Mouse (Mus musculus) left cerebral cortex, postnatal 36 days (tissue): ENCODE measurements around the gene Nphp4. TPM values are rescaled to one million over a fixed set of nuclear protein-coding genes. Genes with fewer than 3 reads are reported as not detected.

ENCODE experiments used
- total RNA-seq, 2 experiments: library from RNA; stranded (reverse); gene quantifications; 2 replicates each; pipeline ENCODE4 v1.2.3; 2021

Nphp4 gene
- total RNA-seq, 2 experiments from 2014 or later: 18.2 to 20.3 TPM

Other genes with a start within 250 kb of the Nphp4 start
- gene Gpr153, start 202.5 kb upstream of the Nphp4 start, total RNA-seq: 10 to 100 TPM; 28.0 to 31.2 TPM
- gene Hes3, start 185.0 kb upstream of the Nphp4 start, total RNA-seq: under 1 TPM in 1 of 2 experiments, not detected in 1; 0.35 TPM
- 10 to 100 TPM; 45.9 to 47.8 TPM for gene Icmt, start 179.5 kb upstream of the Nphp4 start, total RNA-seq
- gene Rnf207, start 157.7 kb upstream of the Nphp4 start, total RNA-seq: 10 to 100 TPM; 10.2 to 17.0 TPM
- gene Rpl22, start 151.0 kb upstream of the Nphp4 start, total RNA-seq: 100 to 1,000 TPM; 161 to 162 TPM
- 100 to 1,000 TPM; 162 to 195 TPM for gene Chd5, start 138.1 kb upstream of the Nphp4 start, total RNA-seq
- 100 to 1,000 TPM; 380 to 388 TPM for gene Kcnab2, start 1.2 kb downstream of the Nphp4 start, total RNA-seq